Mouse (Mus musculus) mouse embryonic stem cell (cell line): ENCODE measurements around the gene U90926.

ENCODE experiments used
- in situ Hi-C, 2 experiments: fragments of 300-500 bp; cut with MboI; formaldehyde crosslinking; loops; 1 replicate in 1 of 2; 3 replicates in 1 of 2; pipeline ENCODE4 v1.14.3; 2019 to 2020; ENCODE audit warnings: low sequenced_read_pairs in 2 of 2, low pct_unique_long_range_greater_than_20kb in 1 of 2, mixed read lengths in 1 of 2; ENCODE audit not compliant: unreplicated experiment in 1 of 2

Gene U90926

GRCm38 (mm10) chr5:92215308-92215707, at the start of gene U90926:
TSS of gene U90926 (minus strand) at chr5:92215408.
- in situ Hi-C loops, result no loop called here

- in situ Hi-C loops, result no loop called here
Observed at GRCm38 (mm10) chr5:92263761-92264359, 48.7 kb upstream of the U90926 start.

GRCm38 (mm10) chr5:92262646-92263045, 47.4 kb upstream of the U90926 start:
- in situ Hi-C loops, result no loop called here

- in situ Hi-C loops, result no loop called here
Observed at GRCm38 (mm10) chr5:92256218-92256617, 41.0 kb upstream of the U90926 start, which contains the start of gene Ppef2. TSS of gene Ppef2 (minus strand) at chr5:92256278.

- in situ Hi-C loops, result no loop called here
Observed at GRCm38 (mm10) chr5:92254476-92254875, 39.3 kb upstream of the U90926 start.

- in situ Hi-C loops, result no loop called here
Observed at GRCm38 (mm10) chr5:92252797-92253343, 37.7 kb upstream of the U90926 start.

- in situ Hi-C loops, result no loop called here
Observed at GRCm38 (mm10) chr5:92252031-92252430, 36.8 kb upstream of the U90926 start.

GRCm38 (mm10) chr5:92248614-92249013, 33.4 kb upstream of the U90926 start:
- in situ Hi-C loops, result no loop called here

- in situ Hi-C loops, result no loop called here
Observed at GRCm38 (mm10) chr5:92245483-92245882, 30.3 kb upstream of the U90926 start.

- in situ Hi-C loops, result no loop called here
Observed at GRCm38 (mm10) chr5:92244900-92245299, 29.7 kb upstream of the U90926 start.

- in situ Hi-C loops, result no loop called here
Observed at GRCm38 (mm10) chr5:92240769-92241168, 25.6 kb upstream of the U90926 start.

- in situ Hi-C loops, result no loop called here
Observed at GRCm38 (mm10) chr5:92239333-92240232, 24.4 kb upstream of the U90926 start.

- in situ Hi-C loops, result no loop called here
Observed at GRCm38 (mm10) chr5:92234939-92235557, 19.8 kb upstream of the U90926 start.

- in situ Hi-C loops, result no loop called here
Observed at GRCm38 (mm10) chr5:92233366-92233765, 18.2 kb upstream of the U90926 start.

- in situ Hi-C loops, result no loop called here
Observed at GRCm38 (mm10) chr5:92231836-92232235, 16.6 kb upstream of the U90926 start.

- in situ Hi-C loops, result no loop called here
Observed at GRCm38 (mm10) chr5:92230306-92230705, 15.1 kb upstream of the U90926 start.

GRCm38 (mm10) chr5:92229514-92229913, 14.3 kb upstream of the U90926 start:
- in situ Hi-C loops, result no loop called here

GRCm38 (mm10) chr5:92228776-92229175, 13.6 kb upstream of the U90926 start:
- in situ Hi-C loops, result no loop called here

GRCm38 (mm10) chr5:92227782-92228181, 12.6 kb upstream of the U90926 start:
- in situ Hi-C loops, result no loop called here
